Mouse (Mus musculus) left cerebral cortex, adult 18-20 months (tissue): Measurements from ENCODE around the gene Ppip5k1. TPM values are rescaled to one million over a fixed set of nuclear protein-coding genes. Genes with fewer than 3 reads are reported as not detected.
"Not testable (repeated sequence)": the region's sequence is repeated elsewhere in the genome, so short reads cannot be mapped to it uniquely, and the experiment has no call there.

Experiments
- DNase-seq, 2 experiments: peaks; one replicate each; pipeline ENCODE4 v3.0.0; 2021 to 2022; ENCODE audit warnings: low spot score in 2 of 2, mixed read lengths in 1 of 2
- long read RNA-seq, 2 experiments: library from polyadenylated mRNA; stranded (forward); transcript quantifications; one replicate each; pipeline ENCODE4 v2.0.0; 2021
- total RNA-seq, 2 experiments: library from RNA; stranded (reverse); gene quantifications; 2 replicates each; pipeline ENCODE4 v1.2.3; 2021

Gene Ppip5k1
- total RNA-seq = 100 to 1,000 TPM; 132 to 136 TPM
- long read RNA-seq, experiment 1, partial matches to known transcripts = 23 of 40 reads
- long read RNA-seq, experiment 1, other reads (novel, unspliced or antisense) = 17 of 40 reads
- long read RNA-seq, experiment 2, full-length matches to known transcripts = 4 of 29 reads
- long read RNA-seq, experiment 2, partial matches to known transcripts = 10 of 29 reads
- long read RNA-seq, experiment 2, other reads (novel, unspliced or antisense) = 15 of 29 reads

DNA sequence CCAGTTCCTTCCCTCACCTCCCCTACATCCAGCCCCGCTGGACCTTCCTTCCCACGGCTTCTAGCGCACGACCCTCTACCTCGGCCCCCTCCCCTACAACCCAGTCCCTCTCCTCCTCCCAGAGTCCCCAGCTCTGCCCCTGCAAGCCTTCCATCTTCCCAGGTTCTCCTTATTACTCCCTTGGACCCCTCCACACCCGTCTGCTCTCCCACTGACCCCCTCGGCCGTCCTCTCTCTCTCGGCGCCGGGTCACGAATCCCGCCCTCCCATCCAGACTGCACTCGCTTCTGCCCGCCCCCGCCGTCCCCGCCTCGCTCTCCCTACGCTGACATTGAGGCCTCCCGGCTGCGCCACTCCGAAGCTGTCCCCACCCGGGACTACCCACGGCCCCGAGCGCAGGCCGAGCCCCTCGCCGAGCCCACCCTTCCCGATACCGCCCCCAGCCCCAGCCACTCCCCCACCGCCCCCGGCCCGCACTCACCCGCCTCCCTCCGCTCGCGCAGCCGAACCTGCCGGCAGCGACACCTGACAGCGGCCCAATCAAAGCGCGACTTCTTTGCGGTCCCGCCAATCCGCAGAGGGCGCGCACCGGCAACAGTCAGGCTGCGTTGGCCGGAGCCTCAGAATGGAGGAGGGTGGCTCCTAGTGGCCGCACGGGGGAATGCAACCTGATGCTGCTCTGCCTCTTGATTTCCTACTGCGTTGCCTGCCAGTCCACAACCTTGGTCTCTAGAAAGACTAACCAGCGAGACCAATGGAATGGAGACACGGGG, at the start of gene Ppip5k1:
Ppip5k1 (minus strand) TSS at position 577 of the 773 bp plus-strand sequence.
- DNase-seq = peak; percentile 99 to 100

GRCm38 (mm10) chr2:121403296-121403695, 48.1 kb upstream of the Ppip5k1 start:
- DNase-seq = no peak

- DNase-seq = peak; percentile 88 to 95
Observed at GRCm38 (mm10) chr2:121396624-121397023, 41.4 kb upstream of the Ppip5k1 start.

DNA sequence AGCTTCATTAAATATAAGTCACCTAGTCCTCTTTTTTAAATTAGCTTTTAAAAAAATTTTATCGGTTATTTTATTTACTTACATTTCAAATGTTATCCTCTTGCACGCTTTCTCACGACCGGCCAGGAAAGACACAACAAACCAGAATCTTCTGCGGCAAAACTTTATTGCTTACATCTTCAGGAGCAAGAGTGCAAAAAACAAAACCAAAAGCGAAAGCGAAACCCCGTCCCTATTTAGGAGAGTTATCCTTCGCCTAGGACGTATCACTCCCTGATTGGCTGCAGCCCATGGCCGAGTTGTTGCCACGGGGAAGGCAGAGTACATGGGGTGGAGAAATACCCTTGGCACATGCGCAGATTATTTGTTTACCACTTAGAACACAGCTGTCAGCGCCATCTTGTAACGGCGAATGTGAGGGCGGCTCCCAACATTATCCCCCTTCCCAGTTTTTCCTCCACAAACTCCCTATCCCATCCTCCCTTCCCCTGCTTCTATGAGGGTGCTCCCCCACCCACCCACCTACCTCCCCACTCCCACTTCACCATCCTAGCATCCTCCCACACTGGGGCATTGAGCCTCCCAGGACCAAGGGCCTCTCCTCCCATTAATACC, 31.9 kb upstream of the Ppip5k1 start, which contains the start of gene Strc:
Strc (minus strand) TSS at position 208 of the 615 bp plus-strand sequence.
- not testable (repeated sequence) for DNase-seq

GRCm38 (mm10) chr2:121374766-121375165, 19.6 kb upstream of the Ppip5k1 start:
- no peak for DNase-seq

GRCm38 (mm10) chr2:121372266-121372665, 17.1 kb upstream of the Ppip5k1 start:
- DNase-seq = no peak

- DNase-seq = no peak
Observed at GRCm38 (mm10) chr2:121370921-121371320, 15.7 kb upstream of the Ppip5k1 start.

DNA sequence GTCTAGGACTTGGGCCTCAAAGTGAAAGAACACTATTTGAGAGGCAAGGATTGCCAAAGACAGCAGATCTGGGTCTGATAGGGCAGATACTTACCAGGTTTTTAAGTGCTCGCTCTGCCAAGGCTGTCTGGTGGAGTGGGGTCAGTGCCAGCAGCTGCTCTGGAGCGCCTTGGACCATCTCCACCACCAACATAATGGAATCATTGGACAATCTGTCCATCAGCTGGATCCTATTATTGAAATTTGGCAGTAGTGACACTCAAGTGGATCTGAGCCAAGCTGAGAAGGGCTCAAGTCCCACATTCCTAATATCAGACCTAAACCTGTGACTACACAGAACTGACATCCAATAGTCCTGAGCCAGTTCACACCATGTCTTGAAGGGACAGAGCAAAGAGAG, 13.6 kb upstream of the Ppip5k1 start:
- no peak for DNase-seq

DNA sequence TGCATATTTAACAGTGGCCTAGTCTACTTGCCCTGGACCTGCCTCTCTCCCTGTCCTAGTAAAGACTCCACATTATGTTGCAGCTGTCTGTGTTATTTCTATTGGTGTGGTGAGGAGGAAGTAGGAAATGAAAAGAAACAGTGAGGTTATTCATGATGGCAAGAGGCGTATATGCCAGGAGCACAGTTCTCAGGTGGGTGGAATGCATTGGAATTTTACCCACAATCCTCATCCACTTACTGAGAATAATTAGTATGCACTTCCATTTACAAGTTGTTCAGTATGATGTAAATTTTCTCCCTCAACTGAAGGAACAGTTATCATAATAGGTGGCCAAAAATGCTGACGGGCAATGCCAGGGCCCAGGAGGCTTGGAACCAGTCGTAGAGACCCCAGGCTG, 8.5 kb upstream of the Ppip5k1 start:
- peak in 1 of 2 experiments; percentile 7 for DNase-seq

- no peak for DNase-seq
Observed at GRCm38 (mm10) chr2:121359461-121359860, 4.3 kb upstream of the Ppip5k1 start.

GRCm38 (mm10) chr2:121358381-121358780, 3.2 kb upstream of the Ppip5k1 start:
- DNase-seq = peak; percentile 82 to 87

- no peak for DNase-seq
Observed at GRCm38 (mm10) chr2:121357961-121358360, 2.8 kb upstream of the Ppip5k1 start.

DNA sequence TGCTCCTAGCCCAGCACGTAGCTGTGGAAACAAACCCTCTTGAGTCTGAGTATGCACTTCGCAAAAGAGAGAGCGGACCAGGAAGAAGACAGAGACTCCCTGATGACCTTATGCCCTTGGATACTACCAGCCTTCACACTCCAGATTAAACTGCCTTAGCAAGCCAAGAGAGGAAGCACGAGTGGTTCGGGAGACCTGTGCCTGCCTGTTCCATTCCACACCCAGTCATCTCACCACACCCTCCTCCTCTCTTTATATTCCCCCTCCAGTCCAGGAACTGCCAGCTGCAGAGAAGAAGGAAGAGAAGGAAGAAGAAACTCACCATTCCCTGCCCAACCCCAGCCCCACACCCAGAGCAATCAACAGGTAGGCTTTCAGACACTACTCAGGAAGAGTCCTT, 2.3 kb upstream of the Ppip5k1 start, which contains the start of gene Ckmt1:
Ckmt1 (plus strand) TSS at position 221 of the 400 bp plus-strand sequence.
- no peak for DNase-seq

DNA sequence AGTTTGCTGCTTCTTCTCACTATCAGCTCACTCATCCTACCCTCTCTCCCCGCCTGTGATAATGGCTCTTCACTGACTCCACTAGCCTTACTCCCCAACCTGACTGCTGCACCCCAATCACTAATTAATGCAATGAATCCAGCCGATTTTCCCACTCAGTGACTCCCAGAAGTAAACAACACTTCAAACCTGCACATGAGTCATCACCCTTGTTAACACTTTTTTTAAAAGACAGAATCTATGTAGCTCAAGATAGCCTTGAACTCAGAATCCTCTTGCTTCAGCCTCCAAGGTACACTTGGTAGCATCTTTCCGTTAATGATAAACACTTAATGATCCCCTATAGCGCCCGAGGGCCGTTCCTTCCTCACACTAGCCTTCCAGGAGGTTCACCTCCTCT, 818 bp downstream of the Ppip5k1 start:
- DNase-seq = no peak

- DNase-seq = no peak
Observed at GRCm38 (mm10) chr2:121353156-121353555, 2.0 kb downstream of the Ppip5k1 start.

GRCm38 (mm10) chr2:121339057-121339456, 16.1 kb downstream of the Ppip5k1 start:
- no peak for DNase-seq

DNA sequence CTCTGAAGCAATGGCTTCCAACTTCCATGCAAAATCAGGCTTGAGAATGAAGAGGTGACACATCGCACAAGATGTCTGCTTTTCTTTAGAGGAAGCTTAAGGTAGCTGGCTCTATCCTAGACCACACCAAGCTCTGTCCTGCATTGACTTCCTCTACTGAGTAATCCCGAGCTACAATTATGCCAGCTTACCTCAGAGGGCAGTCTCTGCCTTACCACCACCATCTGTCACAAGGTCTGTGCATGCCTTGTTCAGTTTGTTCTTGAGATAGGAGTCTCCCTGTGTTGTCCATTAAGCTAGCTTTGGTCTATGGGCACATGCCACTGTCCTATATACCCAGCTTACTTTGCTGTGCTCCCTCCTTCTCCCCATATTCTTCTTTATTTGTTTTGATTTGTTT, 25.7 kb downstream of the Ppip5k1 start:
- no peak for DNase-seq

DNA sequence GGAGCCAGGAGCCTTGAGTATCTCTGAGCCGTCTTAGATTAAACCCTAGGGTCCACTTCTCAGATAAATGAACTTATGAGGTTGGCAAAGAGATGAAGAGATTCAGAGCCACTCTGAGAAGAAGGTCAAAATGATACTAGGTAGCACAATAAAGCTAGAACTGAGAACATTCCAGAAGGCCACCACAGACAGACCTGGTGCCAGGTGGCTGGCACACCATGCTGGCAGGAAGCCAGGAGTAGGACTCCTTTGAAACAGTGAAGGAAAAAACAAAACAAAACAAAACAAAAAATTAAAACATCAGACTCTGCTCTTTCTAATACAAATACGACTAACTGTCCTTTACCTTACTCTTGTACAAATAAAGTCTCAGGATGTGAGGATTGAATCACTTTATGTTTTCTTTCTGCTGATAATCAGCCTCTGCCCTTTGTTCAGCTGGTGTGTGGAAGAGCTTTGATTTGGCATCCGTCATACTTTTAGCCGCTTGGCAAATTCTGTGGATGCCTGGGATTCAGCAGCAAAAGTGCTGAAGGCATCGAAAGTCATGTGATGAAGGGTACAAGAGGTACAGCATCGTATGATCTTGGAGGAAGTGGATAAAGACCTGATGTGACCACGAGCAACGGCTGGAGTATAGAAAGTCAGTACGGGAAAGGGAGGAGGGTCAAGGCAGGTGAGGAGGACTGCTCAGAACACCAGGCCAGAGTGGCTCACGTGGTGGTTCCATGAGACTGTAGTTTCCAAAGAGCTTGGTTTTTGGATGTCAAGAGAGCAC, 31.3 kb downstream of the Ppip5k1 start:
- DNase-seq = no peak

GRCm38 (mm10) chr2:121323041-121323440, 32.2 kb downstream of the Ppip5k1 start:
- no peak for DNase-seq

DNA sequence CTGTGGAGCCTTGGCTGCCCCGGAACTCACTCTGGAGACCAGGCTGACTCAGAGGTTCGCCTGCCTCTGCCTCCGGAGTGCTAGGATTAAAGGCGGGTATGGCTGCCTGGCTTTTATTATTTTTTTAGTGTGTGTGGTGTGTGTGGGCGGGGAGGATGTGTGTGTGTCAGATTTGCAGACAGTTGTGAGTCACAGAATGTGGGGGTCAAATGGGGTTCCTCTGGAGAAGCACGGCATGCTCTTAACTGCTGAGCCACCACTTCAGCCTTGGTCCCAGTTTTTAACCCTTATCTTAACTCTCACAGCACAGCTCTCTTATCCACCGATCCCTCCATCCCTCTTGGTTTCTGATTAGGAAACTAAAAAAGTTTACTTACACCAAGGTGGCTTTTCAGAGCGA, 38.9 kb downstream of the Ppip5k1 start:
- DNase-seq = no peak

DNA sequence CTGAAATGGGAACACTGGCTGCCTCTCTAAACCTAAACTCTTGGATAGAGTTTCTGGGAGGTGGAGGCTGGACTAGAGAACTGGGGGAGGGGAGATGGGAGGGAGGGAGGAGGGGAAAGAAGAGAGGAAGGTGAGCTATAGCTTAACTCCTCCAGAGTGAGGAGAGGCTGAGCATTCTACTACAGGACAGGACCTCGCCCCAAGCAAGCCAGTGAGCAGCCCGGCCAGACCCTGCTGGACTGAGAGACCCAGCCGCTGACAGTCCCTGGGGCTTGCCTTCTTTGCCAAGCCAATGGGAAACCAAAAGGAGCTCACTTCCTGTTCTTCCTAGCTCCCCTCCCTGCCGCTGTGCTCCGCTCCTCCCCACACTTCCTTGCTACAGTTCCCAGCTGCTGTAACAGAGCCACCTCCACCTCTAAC, 46.2 kb downstream of the Ppip5k1 start:
- DNase-seq = no peak
